Mouse (Mus musculus): ENCODE measurements around the gene Use1. TPM values are rescaled to one million over a fixed set of nuclear protein-coding genes. Genes with fewer than 3 reads are reported as not detected.

Use1 gene
- polyA plus RNA-seq, 1 experiment from 2014 or later, result 74.3 TPM

- Histone ChIP-seq H3K9me3 (replicated peaks) (no peaks in the 10 kb centered on the region), H3K4me1 (peaks cover 42% of the 10 kb centered on the region), H3K36me3 (peaks cover 43% of the 10 kb centered on the region), H3K27ac (replicated peaks) (no peak overlapping the region), H3K4me3 (peak overlapping the region; percentile 93), H3K27me3 (ENCODE audit: low read depth, poor library complexity, severe bottlenecking) (no peaks in the 10 kb centered on the region)
- no peak for DNase-seq (ENCODE audit: low spot score)
- 93% methylated on average over 14 of the region's 14 CpGs for WGBS
Observed at GRCm38 (mm10) chr8:71407441-71407840, 40.8 kb downstream of the Use1 start.

GRCm38 (mm10) chr8:71408231-71408630, 41.6 kb downstream of the Use1 start:
- H3K4me3 ChIP-seq, result no peak overlapping the region
- H3K27me3 ChIP-seq (ENCODE audit: low read depth, poor library complexity, severe bottlenecking), result no peaks in the 10 kb centered on the region
- no peaks in the 10 kb centered on the region for H3K9me3 ChIP-seq (replicated peaks)
- peaks cover 42% of the 10 kb centered on the region for H3K4me1 ChIP-seq
- H3K27ac ChIP-seq (replicated peaks), result no peak overlapping the region
- peaks cover 43% of the 10 kb centered on the region for H3K36me3 ChIP-seq
- WGBS, result 91% methylated on average over 4 of the region's 4 CpGs
- no peak for DNase-seq (ENCODE audit: low spot score)

- Histone ChIP-seq H3K9me3 (replicated peaks) (no peaks in the 10 kb centered on the region), H3K27ac (replicated peaks) (0 out of 2 replicates have a peak overlapping the region, but pooled peaks have one; percentile 57), H3K27me3 (ENCODE audit: low read depth, poor library complexity, severe bottlenecking) (no peaks in the 10 kb centered on the region), H3K4me1 (peaks cover 21% of the 10 kb centered on the region), H3K36me3 (peaks cover 34% of the 10 kb centered on the region), H3K4me3 (no peak overlapping the region)
- DNase-seq (ENCODE audit: low spot score), result peak; percentile 33
- 43% methylated on average over 11 of the region's 11 CpGs for WGBS
Observed at GRCm38 (mm10) chr8:71411535-71412273, 45.1 kb downstream of the Use1 start.

Other genes starting within 250 kb of the Use1 start
- gene Myo9b, start 94.1 kb upstream of the Use1 start, polyA plus RNA-seq (2016; fragmentation: Nextera tagmentation; extraction: Ambion mirVana), result 24.6 and 25.3 TPM in 2 replicates
- gene Haus8, start 93.9 kb upstream of the Use1 start, polyA plus RNA-seq (2016; fragmentation: Nextera tagmentation; extraction: Ambion mirVana), result 60.8 and 61.4 TPM in 2 replicates
- gene Ocel1, start 4.5 kb downstream of the Use1 start, polyA plus RNA-seq (2016; fragmentation: Nextera tagmentation; extraction: Ambion mirVana), result 4.9 and 6.1 TPM in 2 replicates
- gene Nr2f6, start 15.1 kb downstream of the Use1 start, polyA plus RNA-seq (2016; fragmentation: Nextera tagmentation; extraction: Ambion mirVana), result 74.7 and 110 TPM in 2 replicates
- gene Ushbp1, start 29.0 kb downstream of the Use1 start, polyA plus RNA-seq (2016; fragmentation: Nextera tagmentation; extraction: Ambion mirVana), result 5.0 and 6.3 TPM in 2 replicates
- 112 TPM in 2 replicates for gene Babam1, start 30.0 kb downstream of the Use1 start, polyA plus RNA-seq (2016; fragmentation: Nextera tagmentation; extraction: Ambion mirVana)
- gene Ankle1, start 39.2 kb downstream of the Use1 start, polyA plus RNA-seq (2016; fragmentation: Nextera tagmentation; extraction: Ambion mirVana), result 49.6 and 51.6 TPM in 2 replicates
- gene Abhd8, start 96.8 kb downstream of the Use1 start, polyA plus RNA-seq (2016; fragmentation: Nextera tagmentation; extraction: Ambion mirVana), result 75.0 and 78.3 TPM in 2 replicates
- 230 and 238 TPM in 2 replicates for gene Mrpl34, start 98.1 kb downstream of the Use1 start, polyA plus RNA-seq (2016; fragmentation: Nextera tagmentation; extraction: Ambion mirVana)
- 131 and 141 TPM in 2 replicates for gene Dda1, start 102.4 kb downstream of the Use1 start, polyA plus RNA-seq (2016; fragmentation: Nextera tagmentation; extraction: Ambion mirVana)
- gene Ano8, start 119.1 kb downstream of the Use1 start, polyA plus RNA-seq (2016; fragmentation: Nextera tagmentation; extraction: Ambion mirVana), result 3.0 and 3.4 TPM in 2 replicates
- 20.0 and 21.8 TPM in 2 replicates for gene Gtpbp3, start 121.3 kb downstream of the Use1 start, polyA plus RNA-seq (2016; fragmentation: Nextera tagmentation; extraction: Ambion mirVana)
- gene Plvap, start 144.9 kb downstream of the Use1 start, polyA plus RNA-seq (2016; fragmentation: Nextera tagmentation; extraction: Ambion mirVana), result 39.4 and 45.2 TPM in 2 replicates
- 0.14 and 0.28 TPM in 2 replicates for gene Ccdc194, start 158.9 kb downstream of the Use1 start, polyA plus RNA-seq (2016; fragmentation: Nextera tagmentation; extraction: Ambion mirVana)
- gene Bst2, start 170.6 kb downstream of the Use1 start, polyA plus RNA-seq (2016; fragmentation: Nextera tagmentation; extraction: Ambion mirVana), result 8.6 and 9.3 TPM in 2 replicates
- 62.1 and 62.9 TPM in 2 replicates for gene Mvb12a, start 176.1 kb downstream of the Use1 start, polyA plus RNA-seq (2016; fragmentation: Nextera tagmentation; extraction: Ambion mirVana)
- gene Tmem221, start 192.0 kb downstream of the Use1 start, polyA plus RNA-seq (2016; fragmentation: Nextera tagmentation; extraction: Ambion mirVana), result 0.14 TPM in 2 replicates
- not detected in 2 replicates for gene Nxnl1, start 199.8 kb downstream of the Use1 start, polyA plus RNA-seq (2016; fragmentation: Nextera tagmentation; extraction: Ambion mirVana)
- 21.5 and 27.0 TPM in 2 replicates for gene Slc27a1, start 202.0 kb downstream of the Use1 start, polyA plus RNA-seq (2016; fragmentation: Nextera tagmentation; extraction: Ambion mirVana)
- 248 and 261 TPM in 2 replicates for gene Pgls, start 225.3 kb downstream of the Use1 start, polyA plus RNA-seq (2016; fragmentation: Nextera tagmentation; extraction: Ambion mirVana)
- 4.5 and 5.4 TPM in 2 replicates for gene Fam129c, start 230.8 kb downstream of the Use1 start, polyA plus RNA-seq (2016; fragmentation: Nextera tagmentation; extraction: Ambion mirVana)
- gene Colgalt1, start 244.2 kb downstream of the Use1 start, polyA plus RNA-seq (2016; fragmentation: Nextera tagmentation; extraction: Ambion mirVana), result 51.2 and 52.8 TPM in 2 replicates